Mouse (Mus musculus): ENCODE data around the gene Ssbp3. TPM values are rescaled to one million over a fixed set of nuclear protein-coding genes. Genes with fewer than 3 reads are reported as not detected.

Gene Ssbp3
- total RNA-seq, 2 experiments from 2014 or later = 114 to 119 TPM

DNA sequence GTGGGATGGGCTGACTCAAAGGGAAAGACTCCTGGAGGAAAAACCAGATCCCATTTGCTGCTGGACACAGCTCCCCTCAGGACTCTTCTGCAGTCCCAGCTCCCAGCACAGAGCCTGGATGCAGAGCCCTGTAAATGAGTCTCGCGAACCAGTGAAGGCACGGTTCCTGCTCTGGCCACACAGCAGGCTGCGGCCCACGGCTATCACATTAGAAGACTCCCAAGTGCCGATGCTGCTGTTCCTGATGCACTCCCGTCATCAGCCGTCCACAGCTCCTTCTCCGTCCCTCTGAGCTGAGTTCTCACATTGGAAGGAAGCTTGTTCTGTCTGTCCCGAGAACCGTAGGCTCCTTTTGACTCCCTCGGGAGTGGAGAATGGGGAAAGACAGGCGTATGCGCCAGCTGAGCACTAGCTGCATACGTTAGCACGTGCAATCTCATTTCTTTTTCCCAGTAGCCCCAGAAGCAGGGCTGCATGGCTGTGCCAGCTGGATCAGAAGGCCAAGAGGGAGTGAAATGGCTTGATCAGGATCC is 186.4 kb downstream of the Ssbp3 start, which contains the start of gene Cdcp2:
TSS of gene Cdcp2 (plus strand) at position 51 of the 533 bp plus-strand sequence.
- intact Hi-C loops (cut with DNase I) = no loop called here
- no peak for DNase-seq (ENCODE audit: extremely low spot score in 1 of 2, low spot score in 2 of 2)

DNA sequence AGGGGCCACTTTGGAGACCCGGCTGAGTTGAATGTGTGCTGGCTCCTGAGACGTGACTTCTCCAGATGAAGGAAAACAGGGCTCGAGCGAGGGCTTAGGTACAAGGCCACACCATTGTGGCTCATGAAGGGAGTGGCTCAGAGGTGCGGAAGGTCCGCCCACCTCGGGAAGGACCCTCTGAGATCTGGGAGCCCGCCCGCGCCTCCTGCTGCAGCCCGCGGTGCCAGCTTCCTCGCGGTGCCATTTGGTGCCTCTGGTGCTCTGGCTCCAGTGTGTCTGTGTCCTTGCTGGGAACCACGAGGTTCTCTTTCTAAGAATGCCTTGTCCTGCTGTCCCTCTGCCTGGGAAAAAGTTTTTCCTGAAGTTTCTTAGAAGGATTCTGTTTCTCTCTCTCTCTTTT is 187.4 kb downstream of the Ssbp3 start:
- intact Hi-C loops (cut with DNase I) = no loop called here
- no peak for DNase-seq (ENCODE audit: extremely low spot score in 1 of 2, low spot score in 2 of 2)

DNA sequence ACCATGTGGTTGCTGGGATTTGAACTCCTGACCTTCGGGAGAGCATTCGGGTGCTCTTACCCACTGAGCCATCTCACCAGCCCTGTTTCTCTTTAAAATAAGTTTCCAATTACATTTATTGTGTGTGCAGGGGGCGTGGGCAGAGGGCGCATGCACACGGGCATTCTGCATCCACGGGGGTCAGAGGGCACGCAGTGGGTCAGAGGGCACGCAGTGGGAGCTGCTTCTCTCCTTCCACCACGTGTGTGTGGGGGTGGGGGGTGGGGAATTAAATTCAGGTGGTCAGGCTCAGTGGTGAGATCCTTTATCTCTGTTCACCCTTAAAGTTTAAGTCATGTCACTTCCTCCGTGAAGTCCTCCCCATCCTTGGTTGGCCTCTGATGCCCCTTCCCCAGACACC is 187.9 kb downstream of the Ssbp3 start:
- DNase-seq (ENCODE audit: extremely low spot score in 1 of 2, low spot score in 2 of 2) = no peak
- intact Hi-C loops (cut with DNase I) = no loop called here

DNA sequence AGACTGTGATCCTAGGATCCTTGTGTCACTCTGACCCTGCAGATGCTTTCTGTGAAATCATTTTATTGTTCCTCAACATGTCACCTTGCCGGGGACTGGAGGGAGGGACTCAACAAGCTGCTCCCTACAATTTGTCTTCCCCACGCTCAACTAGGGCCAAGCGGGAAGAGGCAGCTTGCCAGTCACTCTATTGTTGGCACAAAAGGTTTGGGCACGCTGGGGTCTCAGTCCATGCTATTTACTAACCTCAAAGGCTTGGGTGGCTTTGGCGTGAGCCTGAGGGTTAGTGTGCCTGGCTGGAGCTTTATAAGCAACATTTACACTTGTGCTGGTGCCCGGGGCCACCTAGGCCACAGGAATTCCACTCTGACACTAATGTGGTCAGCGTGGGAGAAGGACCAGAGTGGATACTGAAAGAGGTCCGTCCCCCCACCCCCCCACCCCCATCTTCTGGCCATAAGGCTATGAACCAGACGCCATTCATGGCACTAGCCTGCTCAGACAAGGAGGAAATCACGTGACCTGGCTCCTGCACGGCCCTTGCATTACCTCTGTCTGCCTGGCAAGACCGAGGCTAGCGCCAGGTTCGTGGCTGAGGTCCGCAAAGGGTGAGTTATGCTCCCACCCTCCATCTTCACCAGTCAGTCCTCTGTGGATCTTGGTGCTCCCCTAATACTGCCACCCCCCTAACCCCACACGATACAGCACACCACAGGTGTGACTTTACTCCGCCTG is 188.5 kb downstream of the Ssbp3 start:
- intact Hi-C loops (cut with DNase I) = no loop called here

More for the DNA sequence above, 188.5 kb downstream of the Ssbp3 start:
- no peak for DNase-seq (ENCODE audit: extremely low spot score in 1 of 2, low spot score in 2 of 2)

Other genes with a start within 250 kb of the Ssbp3 start
- gene Ttc4, start 231.8 kb upstream of the Ssbp3 start, total RNA-seq (2021) = 10 to 100 TPM; 44.8 to 45.4 TPM
- gene Mroh7, start 179.8 kb upstream of the Ssbp3 start, total RNA-seq (2021) = 1 to 10 TPM; 1.7 to 2.7 TPM
- gene Fam151a, start 176.8 kb upstream of the Ssbp3 start, total RNA-seq (2021) = not detected
- 10 to 100 TPM; 12.2 to 22.1 TPM for gene Acot11, start 105.7 kb upstream of the Ssbp3 start, total RNA-seq (2021)
- 10 to 100 TPM; 64.0 to 67.7 TPM for gene Mrpl37, start 156.2 kb downstream of the Ssbp3 start, total RNA-seq (2021)
- gene Cyb5rl, start 156.3 kb downstream of the Ssbp3 start, total RNA-seq (2021) = 1 to 10 TPM; 9.0 to 9.7 TPM
- gene Cdcp2, start 186.2 kb downstream of the Ssbp3 start, total RNA-seq (2021) = not detected

Measured in left cerebral cortex, postnatal 10 days (tissue).